Mouse (Mus musculus) testis, adult 2 months (tissue): ENCODE results near the gene Tipin.

Experiments
- CTCF ChIP-seq: fragments of 200-500 bp; IDR thresholded peaks from 2 replicates; pipeline ENCODE4 v1.5.1; 2012; ENCODE audit warnings: low read depth, mild to moderate bottlenecking, inconsistent platforms, low read length, moderate library complexity; ENCODE audit not compliant: control insufficient read depth, insufficient read depth, insufficient replicate concordance
- POLR2A ChIP-seq: fragments of 200-500 bp; IDR thresholded peaks from 2 replicates; pipeline ENCODE4 v1.6.1; 2012; ENCODE audit warnings: low read depth, mild to moderate bottlenecking, inconsistent platforms, low read length, moderate library complexity; ENCODE audit not compliant: control insufficient read depth

GRCm38 (mm10) chr9:64343656-64344055 lies 62.3 kb downstream of the Tipin start:
- TF ChIP-seq CTCF, result no peak
- no peak for TF ChIP-seq POLR2A
